Mouse (Mus musculus) heart, postnatal 25 days (tissue): ENCODE results near the gene Olfr325. TPM values are rescaled to one million over a fixed set of nuclear protein-coding genes. Genes with fewer than 3 reads are reported as not detected.
"Not testable (repeated sequence)": the region's sequence is repeated elsewhere in the genome, so short reads cannot be mapped to it uniquely, and the experiment has no call there.

Experiments
- DNase-seq: peaks from one replicate; pipeline ENCODE4 v3.0.0; 2022; ENCODE audit warnings: low spot score
- intact Hi-C: fragments of 180-260 bp; cut with DNase I; formaldehyde crosslinking; loops from one replicate; pipeline ENCODE4 v1.15.1; 2025
- total RNA-seq, 2 experiments: library from RNA; stranded (reverse); gene quantifications; 2 replicates each; pipeline ENCODE4 v1.2.3; 2021

The Olfr325 gene
- total RNA-seq, result not detected

DNA sequence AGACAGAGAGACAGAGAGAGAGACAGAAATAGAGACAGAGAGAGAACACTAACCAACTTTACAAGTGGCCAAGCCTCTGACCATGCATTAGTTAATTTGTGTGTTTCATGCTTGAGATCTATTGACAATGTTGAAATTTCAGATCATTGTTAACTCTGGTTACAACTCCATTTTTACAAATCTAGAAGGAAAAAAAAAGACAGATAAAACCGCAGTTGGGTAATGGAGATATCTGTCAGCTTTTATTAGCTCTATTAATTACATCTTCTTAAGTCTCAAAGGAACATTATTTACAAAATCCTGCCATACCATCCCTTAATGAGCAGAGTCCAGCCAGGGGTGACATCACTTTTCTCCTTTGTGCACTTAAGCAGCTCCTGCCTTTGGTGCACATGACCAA lies at the start of gene Olfr325:
Gene Olfr325, plus strand, starts transcription at position 301 of the 400 bp plus-strand sequence.
- intact Hi-C loops, result no loop called here
- DNase-seq, result no peak

DNA sequence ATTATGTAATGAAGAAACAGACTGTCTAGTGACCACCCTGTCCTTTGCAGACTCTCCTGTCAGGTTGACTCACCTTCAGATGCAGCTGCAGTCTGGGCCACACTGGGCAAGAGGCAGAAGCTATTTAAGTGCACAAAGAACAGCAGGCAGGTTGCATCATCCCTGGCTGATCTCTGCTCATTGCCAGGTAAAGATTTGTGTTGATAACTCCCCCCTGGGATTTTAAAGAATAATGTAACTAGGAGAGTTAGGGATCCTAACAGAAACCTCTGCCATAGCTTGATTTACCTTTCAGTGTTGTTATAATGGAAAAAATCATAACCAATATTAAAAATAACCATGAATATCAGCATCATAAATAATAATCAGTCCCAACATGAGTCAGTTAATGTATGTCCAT lies 42.8 kb upstream of the Olfr325 start, which contains the start of gene Olfr330:
Gene Olfr330, minus strand, starts transcription at position 101 of the 400 bp plus-strand sequence.
- intact Hi-C loops, result not testable (repeated sequence)

DNA sequence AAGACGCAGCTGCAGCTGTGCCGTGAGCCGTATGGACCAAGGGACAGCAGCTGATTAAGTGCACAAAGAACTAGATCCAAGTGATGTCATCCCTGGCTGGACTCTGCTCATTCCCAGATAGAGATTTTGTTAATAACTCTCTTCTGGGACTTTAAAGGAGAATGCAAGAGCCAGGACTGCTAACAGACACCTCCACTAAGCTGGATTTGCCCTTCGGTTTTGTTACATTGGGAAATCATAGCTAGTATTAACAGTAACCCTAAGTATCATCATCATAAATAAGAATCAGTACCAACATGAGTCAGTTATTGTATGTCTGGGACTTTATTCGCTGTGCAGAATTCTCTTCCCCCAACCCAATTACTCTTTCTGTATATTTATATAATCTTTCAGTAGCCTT lies 31.2 kb upstream of the Olfr325 start, which contains the start of gene Olfr329-ps:
Gene Olfr329-ps, minus strand, starts transcription at position 101 of the 400 bp plus-strand sequence.
- intact Hi-C loops, result no loop called here
- no peak for DNase-seq

More for the DNA sequence above, 42.8 kb upstream of the Olfr325 start, which contains the start of gene Olfr330:
- not testable (repeated sequence) for DNase-seq

DNA sequence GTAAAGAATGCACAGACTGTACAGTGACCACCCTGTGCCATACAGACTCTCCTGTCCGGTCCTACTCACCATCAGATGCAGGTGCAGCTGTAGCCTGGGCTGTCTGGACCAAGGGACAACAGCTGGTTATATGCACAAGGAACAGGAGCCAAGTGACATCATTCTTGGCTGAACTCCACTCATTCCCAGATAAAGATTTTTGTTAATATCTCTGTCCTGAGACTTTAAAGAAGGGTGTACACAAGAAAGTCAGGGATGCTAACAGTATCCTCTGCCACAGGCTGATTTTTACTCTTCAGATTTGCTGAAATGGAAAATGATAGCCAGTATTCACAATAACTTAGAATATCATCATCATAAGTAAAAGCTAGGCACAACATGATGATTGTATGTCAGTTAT lies 22.0 kb upstream of the Olfr325 start, which contains the start of gene Olfr328:
Gene Olfr328, minus strand, starts transcription at position 101 of the 400 bp plus-strand sequence.
- intact Hi-C loops, result no loop called here
- no peak for DNase-seq

DNA sequence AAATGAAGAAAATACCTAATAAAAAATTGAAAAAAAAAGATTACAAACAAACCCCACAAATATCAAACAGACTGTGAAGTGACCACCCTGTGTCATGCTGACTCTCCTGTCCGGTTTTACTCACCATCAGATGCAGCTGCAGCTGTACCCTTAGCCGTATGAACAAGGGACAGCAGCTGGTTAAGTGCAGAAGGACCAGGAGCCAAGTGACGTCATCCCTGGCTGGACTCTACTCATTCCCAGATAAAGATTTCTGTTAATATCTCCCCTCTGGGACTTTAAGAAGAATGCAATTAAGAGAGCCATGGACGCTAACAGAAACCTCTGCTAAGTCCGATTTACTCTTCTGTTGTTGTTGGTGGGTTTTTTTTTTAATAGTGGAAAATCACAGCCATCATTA lies 7.1 kb upstream of the Olfr325 start, which contains the start of gene Olfr224:
Gene Olfr224, minus strand, starts transcription at position 149 of the 400 bp plus-strand sequence.
- intact Hi-C loops, result no loop called here
- peak; percentile 10 for DNase-seq

DNA sequence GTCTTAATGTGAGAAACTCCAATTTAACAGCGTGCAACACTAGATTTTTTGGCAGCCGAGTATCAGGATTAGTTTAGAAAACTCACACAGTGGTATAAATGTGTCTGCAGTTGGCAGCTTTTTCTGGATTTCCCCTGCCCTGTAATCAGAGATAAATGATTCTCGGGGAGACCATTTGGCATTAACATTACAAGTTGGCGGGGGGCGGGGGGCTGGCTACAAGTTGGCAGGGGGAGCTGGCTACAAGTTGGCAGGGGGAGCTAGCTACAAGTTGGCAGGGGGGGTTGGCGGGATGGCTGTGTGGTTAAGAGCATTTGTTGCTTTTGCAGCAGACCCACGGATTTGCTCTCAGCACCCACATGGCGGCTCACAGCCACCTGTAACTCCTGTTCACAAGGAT lies 1.1 kb downstream of the Olfr325 start:
- intact Hi-C loops, result no loop called here

DNA sequence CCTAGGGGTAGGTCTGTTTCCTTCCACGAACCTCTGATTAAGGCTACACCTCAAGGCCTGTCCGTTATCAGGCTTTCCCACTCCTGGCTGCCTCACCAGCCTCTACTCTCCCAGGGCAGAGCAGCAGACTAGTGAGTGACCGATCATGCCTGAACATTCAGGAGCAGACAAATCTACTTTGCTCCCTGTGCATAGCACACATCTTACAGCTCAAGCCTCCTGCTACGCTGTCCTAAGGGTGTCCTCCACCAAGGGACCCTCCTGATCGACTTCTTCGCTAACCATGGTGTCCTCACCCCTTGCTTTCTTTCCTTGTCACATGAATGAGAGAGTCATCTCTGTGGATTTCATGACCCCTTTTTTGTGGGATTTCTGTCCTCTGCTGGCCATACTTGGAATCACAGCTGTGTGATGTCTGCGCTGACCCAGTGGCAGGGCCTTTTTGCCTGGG lies 10.4 kb downstream of the Olfr325 start:
- no peak for DNase-seq
- intact Hi-C loops, result loop anchor here (5.0 kb wide), 2 partner anchors 186 to 351 kb away; no protein-coding TSS in a partner anchor

More for the DNA sequence above, 1.1 kb downstream of the Olfr325 start:
- no peak for DNase-seq

DNA sequence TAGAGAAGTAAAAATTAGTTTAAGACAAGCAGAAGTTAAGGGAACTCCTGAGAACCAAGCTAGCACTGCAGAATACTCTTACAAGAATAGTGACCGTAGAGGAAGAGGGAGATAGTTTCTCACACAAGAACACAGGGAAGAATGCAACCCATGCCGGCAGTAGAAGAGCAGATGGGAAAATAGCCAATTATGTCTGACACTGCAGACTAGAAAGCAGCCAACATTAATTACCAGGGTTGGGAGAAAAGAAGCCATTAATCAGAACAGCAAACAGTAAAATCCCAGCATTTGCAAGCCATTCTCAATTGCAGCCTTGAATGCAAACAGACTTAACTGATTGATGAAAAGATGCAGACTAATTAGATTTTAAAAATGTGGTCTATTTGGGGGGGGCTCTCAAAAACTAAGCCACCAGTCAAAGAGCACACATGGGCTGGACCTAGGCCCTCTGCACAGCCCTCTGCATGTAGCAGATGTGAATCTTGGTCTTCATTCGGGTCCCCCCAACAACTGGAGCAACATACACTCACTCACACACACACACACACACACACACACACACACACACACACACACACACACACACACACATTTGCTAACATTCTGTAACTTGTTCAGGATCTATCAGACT lies 11.2 kb downstream of the Olfr325 start:
- no peak for DNase-seq
- intact Hi-C loops, result loop anchor here (5.0 kb wide), 2 partner anchors 186 to 351 kb away; no protein-coding TSS in a partner anchor

DNA sequence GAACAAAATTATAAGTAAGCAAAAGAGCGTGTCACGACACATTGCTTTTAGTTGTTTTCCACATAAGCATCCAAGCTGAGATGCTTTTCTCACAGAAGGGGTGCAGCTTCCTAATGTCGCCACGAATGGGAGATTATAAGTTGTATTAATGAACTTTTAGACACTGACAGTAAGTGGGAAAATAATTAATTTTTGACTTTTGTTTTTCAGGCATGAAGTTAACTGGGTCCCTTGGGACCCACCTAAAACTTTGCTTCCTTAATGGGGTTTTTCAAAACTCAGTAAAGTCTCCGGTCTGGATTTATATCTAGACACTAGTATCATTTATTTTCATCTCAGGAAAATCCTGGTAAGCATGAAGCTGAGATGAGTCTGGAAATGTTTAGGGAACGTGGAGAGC lies 17.3 kb downstream of the Olfr325 start, which contains the start of gene Olfr324:
Gene Olfr324, plus strand, starts transcription at position 301 of the 400 bp plus-strand sequence.
- DNase-seq, result no peak
- intact Hi-C loops, result no loop called here

DNA sequence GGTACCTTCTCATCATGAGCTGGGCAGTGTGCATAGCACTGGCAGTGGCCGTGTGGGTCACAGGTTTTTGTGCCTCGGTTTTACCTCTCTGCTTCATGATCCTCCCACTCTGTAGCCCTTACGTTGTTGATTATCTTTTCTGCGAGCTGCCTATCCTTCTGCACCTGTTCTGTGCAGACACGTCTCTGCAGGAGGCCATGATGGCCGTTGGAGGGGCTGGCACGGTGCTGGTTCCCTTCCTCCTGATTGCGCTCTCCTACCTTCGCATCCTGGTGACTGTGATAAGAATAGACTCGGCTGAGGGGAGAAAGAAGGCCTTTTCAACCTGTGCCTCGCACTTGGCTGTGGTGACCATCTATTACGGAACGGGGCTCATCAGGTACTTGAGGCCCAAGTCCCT lies 20.3 kb downstream of the Olfr325 start:
- intact Hi-C loops, result no loop called here
- no peak for DNase-seq

DNA sequence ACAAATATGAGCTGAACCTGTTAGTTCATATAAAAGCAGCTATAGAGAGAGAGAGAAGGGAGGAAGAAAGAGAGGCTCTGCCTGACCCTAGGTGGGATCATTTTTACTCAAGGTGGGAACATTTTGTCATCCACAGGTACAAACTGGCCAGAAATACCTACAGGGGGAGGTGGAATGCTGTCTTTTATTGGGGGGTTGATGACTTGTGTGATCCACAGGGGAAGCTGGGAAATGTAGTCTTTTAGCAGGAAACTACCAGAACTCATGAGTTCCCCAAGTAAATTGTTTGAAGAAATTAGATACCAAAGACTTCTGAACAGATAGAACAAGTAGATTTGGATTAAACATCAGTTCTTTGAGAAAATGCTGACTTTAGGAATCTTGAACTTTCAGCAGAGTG lies 24.5 kb downstream of the Olfr325 start:
- DNase-seq, result no peak
- intact Hi-C loops, result no loop called here

DNA sequence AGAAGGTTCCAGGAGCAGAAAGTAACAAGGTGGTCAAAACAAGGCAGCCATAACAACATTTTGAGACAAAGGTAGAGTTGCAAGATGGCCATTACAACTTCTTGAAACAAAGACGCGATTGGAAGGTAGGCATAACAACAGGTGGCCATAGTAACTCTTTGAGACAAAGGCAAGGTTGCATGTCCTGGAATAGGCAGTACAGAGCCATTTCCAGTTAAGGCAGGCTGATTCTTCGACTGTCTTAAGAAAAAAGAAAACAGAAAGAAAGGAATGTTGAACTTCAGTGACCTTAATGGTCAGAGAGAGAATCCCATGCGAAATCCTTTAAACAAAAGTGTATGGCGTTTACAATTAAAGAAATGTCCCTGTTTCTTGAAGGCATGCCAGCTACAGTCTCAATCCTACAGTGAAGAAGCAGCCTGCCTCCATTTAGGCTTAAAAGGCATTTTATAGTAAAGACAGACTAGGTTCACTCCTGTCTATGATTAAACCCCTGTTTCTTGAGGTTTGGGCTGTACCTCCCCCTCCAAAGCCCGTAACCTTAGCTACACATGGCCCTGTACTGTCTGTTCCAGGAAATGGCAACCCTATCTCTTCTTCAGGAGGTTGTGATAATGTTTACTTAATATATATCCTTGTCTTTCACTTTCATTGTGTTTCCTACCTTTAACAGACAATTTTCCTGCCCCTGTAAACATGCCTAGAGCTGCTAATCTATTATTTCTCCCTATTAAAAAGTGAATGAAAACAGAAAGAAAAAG lies 25.4 kb downstream of the Olfr325 start:
- DNase-seq, result no peak
- intact Hi-C loops, result no loop called here

DNA sequence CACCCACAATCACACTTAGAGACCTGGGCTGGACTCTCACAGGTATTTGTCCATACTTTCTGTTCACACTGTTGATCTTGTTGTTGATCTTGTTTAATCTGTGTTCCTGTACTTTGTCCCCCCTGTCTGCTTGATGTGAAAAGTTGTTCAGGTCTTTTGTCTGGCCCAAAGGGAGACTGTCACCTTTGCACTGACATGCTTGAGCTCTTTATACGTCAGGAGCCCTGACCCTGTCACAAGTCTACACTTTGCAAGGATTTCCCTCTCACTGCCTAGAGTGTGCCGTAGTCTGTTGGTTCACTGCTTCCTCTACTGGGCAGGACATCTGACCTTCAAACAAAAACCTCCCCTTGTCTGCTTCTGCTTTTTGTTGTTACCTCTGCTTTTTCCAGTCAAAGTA lies 27.2 kb downstream of the Olfr325 start:
- intact Hi-C loops, result no loop called here
- no peak for DNase-seq

DNA sequence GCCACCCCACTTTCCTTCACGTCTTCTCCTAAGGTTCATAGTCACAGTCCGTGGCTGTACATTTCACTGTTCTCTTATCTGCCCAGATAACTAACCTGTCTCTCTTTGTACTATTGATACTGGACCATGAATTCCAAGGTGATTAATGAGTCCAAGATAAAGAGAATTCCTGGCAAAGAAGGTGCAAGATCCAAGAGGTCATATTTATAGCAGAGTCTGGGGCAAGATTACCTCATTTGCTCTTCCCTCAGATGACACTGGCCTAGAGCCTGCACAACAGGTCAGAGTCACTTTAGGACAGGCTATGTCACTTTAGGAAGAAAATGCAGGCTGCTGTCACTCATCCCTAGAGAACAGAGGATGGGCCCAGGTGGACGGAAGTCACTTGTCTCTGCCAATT lies 27.7 kb downstream of the Olfr325 start:
- intact Hi-C loops, result no loop called here

DNA sequence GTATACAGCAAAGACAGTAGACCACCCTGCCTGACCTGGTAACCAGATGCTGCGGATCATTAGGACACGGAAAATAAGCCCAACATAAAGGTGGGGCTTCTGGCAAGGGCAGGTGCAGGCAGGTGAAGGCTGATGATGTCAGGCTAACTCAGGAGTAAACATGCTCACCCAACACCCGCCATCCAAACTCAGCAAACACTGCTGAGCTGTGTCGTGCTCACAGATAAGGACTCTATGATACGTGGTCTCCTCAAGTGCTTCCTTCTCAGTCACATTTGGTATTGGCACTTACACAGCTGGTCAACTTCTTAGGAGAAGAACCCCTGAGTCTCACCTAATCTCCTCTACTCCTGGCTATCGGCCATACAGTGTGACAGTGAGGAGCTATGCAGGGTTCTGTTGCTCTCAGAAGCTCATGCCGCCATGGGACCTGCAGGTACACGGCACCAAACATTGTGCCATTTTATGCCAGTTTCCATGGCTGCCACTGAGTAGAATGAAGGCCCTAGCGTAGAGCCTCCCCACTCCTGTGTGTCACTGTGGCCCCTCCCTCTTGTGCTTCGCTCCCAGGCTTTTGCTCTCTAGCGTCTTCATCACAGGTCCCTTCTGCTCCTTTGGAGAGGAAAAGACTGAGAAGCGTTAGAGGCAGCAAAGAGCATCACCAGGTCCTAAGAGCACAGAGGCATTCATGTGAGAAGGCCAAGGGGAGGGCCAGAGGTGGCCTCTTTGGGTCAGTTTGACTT lies 28.8 kb downstream of the Olfr325 start:
- intact Hi-C loops, result no loop called here
- DNase-seq, result no peak

More for the DNA sequence above, 27.7 kb downstream of the Olfr325 start:
- DNase-seq, result no peak

DNA sequence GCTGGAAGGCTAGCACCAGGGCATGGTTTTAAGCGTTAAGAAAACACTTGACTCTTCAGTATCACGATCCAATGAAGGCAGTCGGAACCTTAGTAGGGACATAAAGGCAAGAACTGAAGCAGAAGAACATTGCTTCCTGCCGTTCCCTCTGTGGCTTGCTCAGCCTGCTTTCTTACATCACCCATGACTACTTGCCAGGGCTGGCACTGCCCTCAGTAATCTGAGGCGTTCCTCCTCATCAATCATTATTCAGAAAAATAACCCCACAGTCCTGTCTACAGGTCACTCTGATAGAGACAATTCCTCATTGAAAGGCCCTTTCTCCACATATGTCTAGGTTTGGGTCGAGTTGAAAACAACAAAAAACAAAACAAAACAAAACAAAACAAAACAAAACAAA lies 29.5 kb downstream of the Olfr325 start:
- no peak for DNase-seq
- intact Hi-C loops, result no loop called here

DNA sequence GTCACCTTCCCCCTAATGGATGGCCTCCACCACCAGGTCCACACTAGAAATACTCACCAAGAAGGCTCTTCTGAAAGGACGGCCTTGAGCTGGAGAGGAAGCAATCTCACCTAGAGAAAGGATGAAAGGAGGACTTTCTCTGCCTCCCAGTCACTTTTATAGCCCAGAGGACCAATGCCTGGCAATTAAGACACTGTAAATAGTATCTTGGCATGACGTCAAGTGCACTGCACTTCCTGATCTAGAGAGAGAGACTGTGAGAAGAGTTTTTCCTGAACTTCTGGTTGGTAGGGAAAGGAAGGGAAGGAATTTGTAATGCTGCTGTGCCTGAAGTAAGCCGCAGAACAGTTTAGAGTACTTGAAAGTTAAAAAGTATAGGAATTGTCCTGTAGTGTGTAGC lies 35.8 kb downstream of the Olfr325 start:
- intact Hi-C loops, result no loop called here
- DNase-seq, result no peak

DNA sequence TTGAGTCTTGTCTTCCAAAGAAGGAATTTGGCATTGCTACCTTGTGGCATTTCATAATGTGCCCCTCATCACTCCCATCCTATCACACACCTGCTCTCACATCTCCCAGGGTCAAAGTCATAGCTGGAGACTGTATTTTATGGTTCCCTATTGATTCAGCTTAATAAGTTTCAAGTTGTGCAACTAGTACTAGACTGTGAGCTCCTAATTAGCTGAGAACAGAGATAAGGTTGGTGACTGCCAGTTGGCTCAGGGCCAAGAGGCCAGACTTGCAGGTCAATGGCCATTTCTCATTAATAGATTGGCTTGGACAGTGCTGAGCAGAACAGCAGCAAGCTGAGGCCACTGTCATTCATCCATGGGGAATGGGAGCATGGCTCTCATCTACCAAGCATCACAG lies 37.0 kb downstream of the Olfr325 start:
- intact Hi-C loops, result no loop called here
- DNase-seq, result no peak

DNA sequence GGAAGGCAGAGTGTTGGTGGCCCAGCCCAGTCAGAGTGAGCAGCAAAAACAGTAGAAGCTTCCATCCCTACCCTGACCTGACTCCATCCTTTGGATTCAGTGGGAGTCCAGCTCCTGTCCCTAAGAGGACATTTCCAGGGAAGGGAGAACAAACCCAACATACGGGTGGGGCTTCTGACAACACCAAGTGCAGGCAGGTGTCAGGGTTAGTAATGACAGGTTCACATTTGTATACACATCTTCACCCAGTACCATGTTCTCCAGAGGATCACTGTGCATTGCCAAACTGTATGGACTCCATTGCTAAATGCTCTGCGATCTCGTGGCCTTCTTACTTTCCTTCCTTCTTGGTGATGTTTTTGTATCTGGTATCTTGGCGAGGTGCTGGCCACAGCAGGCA lies 38.4 kb downstream of the Olfr325 start, which contains the start of gene 2210407C18Rik:
Gene 2210407C18Rik, minus strand, starts transcription at position 101 of the 400 bp plus-strand sequence.
- no peak for DNase-seq

DNA sequence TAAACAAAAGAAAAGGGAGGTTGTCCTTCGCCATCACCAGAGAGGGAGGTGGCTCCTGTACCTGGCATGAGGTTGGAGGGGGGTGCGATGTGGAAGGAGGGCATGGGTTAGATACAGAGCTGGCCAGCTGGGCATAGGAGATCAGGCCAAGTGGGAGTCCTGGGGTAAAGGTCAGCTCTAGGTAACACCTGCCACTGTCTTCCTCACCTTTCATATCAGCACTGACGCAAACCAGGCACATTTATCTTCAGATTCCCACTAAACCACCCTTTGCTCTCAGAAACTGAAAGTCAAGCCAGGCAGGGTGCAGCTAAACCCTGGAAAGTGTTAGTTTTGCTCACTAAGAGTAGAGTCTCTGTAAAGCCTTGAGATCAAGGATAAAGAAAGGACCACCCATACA lies 40.8 kb downstream of the Olfr325 start:
- DNase-seq, result no peak
- intact Hi-C loops, result no loop called here

More for the DNA sequence above, 38.4 kb downstream of the Olfr325 start, which contains the start of gene 2210407C18Rik:
- intact Hi-C loops, result loop anchor here (2.0 kb wide), 1 partner anchor 15 kb away; no protein-coding TSS in a partner anchor
